Mouse (Mus musculus): ENCODE results near the gene Rreb1. TPM values are rescaled to one million over a fixed set of nuclear protein-coding genes. Genes with fewer than 3 reads are reported as not detected.

Gene Rreb1
- polyA plus RNA-seq, 1 experiment from 2014 or later, result 20.6 TPM

GRCm38 (mm10) chr13:37848438-37848837 lies 70.2 kb downstream of the Rreb1 start:
- ATAC-seq (replicated peaks; ENCODE audit: low FRiP score) (no peak), DNase-seq (ENCODE audit: low spot score) (no peak)
- Histone ChIP-seq H3K4me1 (replicated peaks; ENCODE audit: control insufficient read depth, insufficient read depth, low read length) (peaks cover 63% of the 10 kb centered on the region), H3K27me3 (replicated peaks; ENCODE audit: control insufficient read depth, insufficient read depth, low read length) (no peaks in the 10 kb centered on the region), H3K4me2 (no peak overlapping the region), H3K36me3 (ENCODE audit: control insufficient read depth, insufficient read depth, low read length) (peaks cover 3% of the 10 kb centered on the region; the same call in 1 of the 2 replicates), H3K9me3 (ENCODE audit: control insufficient read depth, low read length) (no peaks in the 10 kb centered on the region), H3K9ac (ENCODE audit: low read depth, low read length) (no peak overlapping the region), H3K4me3 (ENCODE audit: low read depth, low read length) (no peak overlapping the region), H3K27ac (ENCODE audit: low read depth, low read length) (no peak overlapping the region)
- WGBS, result 86% methylated on average over 5 of the region's 5 CpGs

GRCm38 (mm10) chr13:37851617-37852016 lies 73.4 kb downstream of the Rreb1 start:
- H3K4me1 ChIP-seq (replicated peaks; ENCODE audit: control insufficient read depth, insufficient read depth, low read length), result peaks cover 64% of the 10 kb centered on the region
- ATAC-seq (replicated peaks; ENCODE audit: low FRiP score) (no peak), DNase-seq (ENCODE audit: low spot score) (no peak)
- peaks cover 3% of the 10 kb centered on the region; the same call in 1 of the 2 replicates for H3K36me3 ChIP-seq (ENCODE audit: control insufficient read depth, insufficient read depth, low read length)
- no peak overlapping the region for H3K4me3 ChIP-seq (ENCODE audit: low read depth, low read length)
- H3K27ac ChIP-seq (ENCODE audit: low read depth, low read length), result peak overlapping the region; percentile 37; the same call in 1 of the 2 replicates
- no peaks in the 10 kb centered on the region for H3K27me3 ChIP-seq (replicated peaks; ENCODE audit: control insufficient read depth, insufficient read depth, low read length)
- H3K9me3 ChIP-seq (ENCODE audit: control insufficient read depth, low read length), result no peaks in the 10 kb centered on the region
- no peak overlapping the region for H3K9ac ChIP-seq (ENCODE audit: low read depth, low read length)
- H3K4me2 ChIP-seq, result no peak overlapping the region
- 68% methylated on average over 5 of the region's 5 CpGs for WGBS

DNA sequence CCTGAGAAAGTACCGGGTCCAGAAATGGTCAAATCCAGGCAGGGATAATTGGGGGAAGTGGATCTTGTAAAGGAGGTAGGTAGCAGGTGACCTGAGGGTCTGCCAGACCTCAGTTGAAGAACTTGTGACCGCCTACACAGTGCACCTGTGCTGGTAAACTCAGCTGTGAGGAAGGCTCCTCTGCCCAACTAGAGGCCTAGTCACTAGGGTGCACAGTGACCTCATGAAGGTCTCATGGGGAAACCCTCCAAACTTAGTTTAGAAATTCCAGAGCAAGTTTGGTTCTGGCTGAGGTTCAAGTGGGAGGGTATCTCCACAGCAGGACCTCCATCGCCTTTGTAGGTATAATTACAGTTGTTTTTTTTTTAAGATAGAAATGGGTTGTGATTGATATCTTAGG lies 74.7 kb downstream of the Rreb1 start:
- H3K27ac ChIP-seq (ENCODE audit: low read depth, low read length), result peak overlapping the region; percentile 68; the same call in 1 of the 2 replicates
- DNase-seq (ENCODE audit: low spot score), result no peak
- H3K27me3 ChIP-seq (replicated peaks; ENCODE audit: control insufficient read depth, insufficient read depth, low read length), result no peaks in the 10 kb centered on the region
- no peaks in the 10 kb centered on the region for H3K9me3 ChIP-seq (ENCODE audit: control insufficient read depth, low read length)
- no peak overlapping the region for H3K4me3 ChIP-seq (ENCODE audit: low read depth, low read length)
- 78% methylated on average over 3 of the region's 3 CpGs for WGBS
- no peak for ATAC-seq (replicated peaks; ENCODE audit: low FRiP score)
- peaks cover under 1% of the 10 kb centered on the region; the same call in 1 of the 2 replicates for H3K36me3 ChIP-seq (ENCODE audit: control insufficient read depth, insufficient read depth, low read length)
- peak overlapping the region; percentile 53; the same call in 1 of the 2 replicates for H3K4me2 ChIP-seq
- H3K9ac ChIP-seq (ENCODE audit: low read depth, low read length), result no peak overlapping the region
- H3K4me1 ChIP-seq (replicated peaks; ENCODE audit: control insufficient read depth, insufficient read depth, low read length), result peaks cover 57% of the 10 kb centered on the region

DNA sequence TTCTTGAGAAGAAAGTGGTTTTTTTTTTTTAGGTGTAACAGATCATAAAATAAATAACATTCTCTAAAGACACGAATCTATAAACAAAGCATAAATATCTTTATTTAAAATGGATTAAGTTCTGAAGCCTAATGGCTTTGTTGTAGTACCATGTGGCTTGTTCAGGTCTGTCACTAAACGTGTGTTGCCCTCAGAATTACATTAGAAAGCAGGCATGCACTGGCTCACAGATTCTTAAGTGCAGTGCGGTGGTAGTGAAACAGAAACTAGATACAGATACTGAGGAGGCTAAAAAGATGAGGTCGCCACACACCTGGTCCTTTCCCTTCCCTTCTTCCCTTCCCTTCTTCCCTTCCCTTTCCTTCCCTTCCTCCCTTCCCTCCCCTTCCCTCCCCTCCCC lies 75.2 kb downstream of the Rreb1 start:
- H3K4me2 ChIP-seq, result peak overlapping the region; percentile 53
- H3K36me3 ChIP-seq (ENCODE audit: control insufficient read depth, insufficient read depth, low read length), result no peaks in the 10 kb centered on the region
- DNase-seq (ENCODE audit: low spot score) (no peak), ATAC-seq (replicated peaks; ENCODE audit: low FRiP score) (no peak)
- no peaks in the 10 kb centered on the region for H3K9me3 ChIP-seq (ENCODE audit: control insufficient read depth, low read length)
- H3K4me3 ChIP-seq (ENCODE audit: low read depth, low read length), result peak overlapping the region; percentile 12; the same call in 1 of the 2 replicates
- H3K27ac ChIP-seq (ENCODE audit: low read depth, low read length), result peak overlapping the region; percentile 68; the same call in 1 of the 2 replicates
- H3K4me1 ChIP-seq (replicated peaks; ENCODE audit: control insufficient read depth, insufficient read depth, low read length), result peaks cover 62% of the 10 kb centered on the region
- 0 out of 2 replicates have a peak overlapping the region, but pooled peaks have one; percentile 25 for H3K9ac ChIP-seq (ENCODE audit: low read depth, low read length)
- WGBS, result 36% methylated on average over 4 of the region's 4 CpGs
- no peaks in the 10 kb centered on the region for H3K27me3 ChIP-seq (replicated peaks; ENCODE audit: control insufficient read depth, insufficient read depth, low read length)

GRCm38 (mm10) chr13:37854031-37854431 lies 75.8 kb downstream of the Rreb1 start:
- H3K4me2 ChIP-seq, result peak overlapping the region; percentile 93
- H3K4me1 ChIP-seq (replicated peaks; ENCODE audit: control insufficient read depth, insufficient read depth, low read length), result peaks cover 62% of the 10 kb centered on the region
- peak overlapping the region; percentile 76 for H3K9ac ChIP-seq (ENCODE audit: low read depth, low read length)
- H3K9me3 ChIP-seq (ENCODE audit: control insufficient read depth, low read length), result no peaks in the 10 kb centered on the region
- peak overlapping the region; percentile 47 for H3K4me3 ChIP-seq (ENCODE audit: low read depth, low read length)
- peak overlapping the region; percentile 97 for H3K27ac ChIP-seq (ENCODE audit: low read depth, low read length)
- DNase-seq (ENCODE audit: low spot score) (peak; percentile 64), ATAC-seq (replicated peaks; ENCODE audit: low FRiP score) (no peak; the same call in 1 of the 2 replicates)
- H3K36me3 ChIP-seq (ENCODE audit: control insufficient read depth, insufficient read depth, low read length), result no peaks in the 10 kb centered on the region
- no peaks in the 10 kb centered on the region for H3K27me3 ChIP-seq (replicated peaks; ENCODE audit: control insufficient read depth, insufficient read depth, low read length)
- 5% methylated on average over 14 of the region's 14 CpGs for WGBS

DNA sequence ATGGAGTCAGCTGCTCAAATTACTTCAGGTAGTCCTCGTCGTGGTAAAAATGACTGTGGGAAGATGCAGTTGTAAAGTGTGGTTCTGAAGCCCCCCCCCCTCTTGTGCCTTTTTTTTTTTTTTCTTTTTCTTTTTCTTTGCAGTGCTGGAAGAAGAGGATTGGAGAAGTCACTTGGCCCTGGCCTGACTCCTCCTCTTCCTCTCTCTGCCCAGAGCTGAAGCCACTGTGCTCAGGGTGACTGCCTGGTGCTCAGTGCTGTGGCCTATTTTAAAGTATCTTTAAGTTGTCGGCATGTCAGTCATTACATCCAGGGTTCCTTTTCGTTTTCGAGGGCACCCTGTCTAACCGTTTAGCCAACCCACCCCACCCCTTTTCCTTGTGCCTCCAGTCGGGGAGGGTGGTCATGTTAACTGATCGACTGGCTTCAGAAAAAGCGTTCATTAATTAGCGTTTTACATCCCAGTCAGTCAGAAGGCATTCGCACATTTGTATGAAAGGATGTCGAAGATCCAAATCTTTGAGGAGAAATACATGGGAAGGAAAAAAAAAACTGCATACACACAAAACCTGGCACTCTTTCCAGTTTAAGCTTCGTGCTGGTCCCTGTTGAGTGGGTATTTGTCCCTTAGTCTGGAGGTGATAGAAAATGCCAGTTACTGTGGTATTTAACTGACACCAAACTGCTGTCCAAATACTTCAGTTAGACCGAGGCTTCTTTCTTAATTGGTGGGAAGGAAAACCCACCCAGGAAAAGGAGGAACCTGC lies 76.4 kb downstream of the Rreb1 start:
- H3K27ac ChIP-seq (ENCODE audit: low read depth, low read length), result peak overlapping the region; percentile 97
- H3K4me3 ChIP-seq (ENCODE audit: low read depth, low read length), result peak overlapping the region; percentile 47
- H3K4me2 ChIP-seq, result peak overlapping the region; percentile 93
- no peaks in the 10 kb centered on the region for H3K9me3 ChIP-seq (ENCODE audit: control insufficient read depth, low read length)
- 16% methylated on average over 14 of the region's 14 CpGs for WGBS
- peak overlapping the region; percentile 76 for H3K9ac ChIP-seq (ENCODE audit: low read depth, low read length)
- DNase-seq (ENCODE audit: low spot score) (no peak), ATAC-seq (replicated peaks; ENCODE audit: low FRiP score) (0 out of 2 replicates have a peak, but pooled peaks have one; percentile 27)
- peaks cover 68% of the 10 kb centered on the region for H3K4me1 ChIP-seq (replicated peaks; ENCODE audit: control insufficient read depth, insufficient read depth, low read length)
- H3K36me3 ChIP-seq (ENCODE audit: control insufficient read depth, insufficient read depth, low read length), result no peaks in the 10 kb centered on the region
- no peaks in the 10 kb centered on the region for H3K27me3 ChIP-seq (replicated peaks; ENCODE audit: control insufficient read depth, insufficient read depth, low read length)

DNA sequence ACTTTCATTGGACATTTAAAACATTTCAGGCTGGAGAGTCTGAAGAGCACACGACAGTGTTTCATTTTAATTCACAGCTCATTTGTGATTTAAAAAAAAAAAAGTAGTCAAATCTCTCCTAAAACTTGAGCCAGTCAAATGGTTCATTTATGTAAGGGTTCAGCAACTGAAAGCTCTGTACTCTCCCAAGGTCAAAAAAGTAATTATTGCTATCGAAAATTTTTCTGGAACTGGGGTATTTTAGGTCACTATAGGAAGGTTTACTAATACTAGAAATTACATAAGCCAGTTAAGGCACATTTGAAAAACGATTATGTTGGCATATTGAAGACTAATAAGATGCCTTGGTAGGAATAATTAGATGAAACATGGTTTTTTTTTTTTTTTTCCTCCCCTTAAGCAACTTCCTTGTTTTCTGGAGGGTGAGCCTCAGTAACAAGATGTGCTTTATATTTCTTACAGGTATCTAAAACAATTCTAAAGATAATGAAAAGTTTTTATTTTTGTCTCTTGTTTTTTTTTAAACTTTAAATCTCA lies 77.1 kb downstream of the Rreb1 start:
- ATAC-seq (replicated peaks; ENCODE audit: low FRiP score) (no peak), DNase-seq (ENCODE audit: low spot score) (no peak)
- Histone ChIP-seq H3K9ac (ENCODE audit: low read depth, low read length) (peak overlapping the region; percentile 76), H3K36me3 (ENCODE audit: control insufficient read depth, insufficient read depth, low read length) (no peaks in the 10 kb centered on the region), H3K4me1 (replicated peaks; ENCODE audit: control insufficient read depth, insufficient read depth, low read length) (peaks cover 66% of the 10 kb centered on the region), H3K9me3 (ENCODE audit: control insufficient read depth, low read length) (no peaks in the 10 kb centered on the region), H3K27ac (ENCODE audit: low read depth, low read length) (peak overlapping the region; percentile 97), H3K4me3 (ENCODE audit: low read depth, low read length) (peak overlapping the region; percentile 47; the same call in 1 of the 2 replicates), H3K27me3 (replicated peaks; ENCODE audit: control insufficient read depth, insufficient read depth, low read length) (no peaks in the 10 kb centered on the region), H3K4me2 (peak overlapping the region; percentile 93)
- 44% methylated on average over 3 of the region's 3 CpGs for WGBS

GRCm38 (mm10) chr13:37855765-37856164 lies 77.6 kb downstream of the Rreb1 start:
- ATAC-seq (replicated peaks; ENCODE audit: low FRiP score), result no peak

More at GRCm38 (mm10) chr13:37855765-37856164, 77.6 kb downstream of the Rreb1 start:
- no peaks in the 10 kb centered on the region for H3K9me3 ChIP-seq (ENCODE audit: control insufficient read depth, low read length)
- H3K4me1 ChIP-seq (replicated peaks; ENCODE audit: control insufficient read depth, insufficient read depth, low read length), result peaks cover 69% of the 10 kb centered on the region
- H3K9ac ChIP-seq (ENCODE audit: low read depth, low read length), result no peak overlapping the region
- no peaks in the 10 kb centered on the region for H3K27me3 ChIP-seq (replicated peaks; ENCODE audit: control insufficient read depth, insufficient read depth, low read length)
- H3K4me3 ChIP-seq (ENCODE audit: low read depth, low read length), result no peak overlapping the region
- DNase-seq (ENCODE audit: low spot score), result no peak
- H3K27ac ChIP-seq (ENCODE audit: low read depth, low read length), result no peak overlapping the region
- no peaks in the 10 kb centered on the region for H3K36me3 ChIP-seq (ENCODE audit: control insufficient read depth, insufficient read depth, low read length)
- H3K4me2 ChIP-seq, result peak overlapping the region; percentile 12; the same call in 1 of the 2 replicates

Measured in liver, embryonic 11.5 days (tissue).